Mouse (Mus musculus) erythroblast, embryonic 14.5 days (primary cell): ENCODE measurements around the gene Adgrl2. TPM values are rescaled to one million over a fixed set of nuclear protein-coding genes. Genes with fewer than 3 reads are reported as not detected.

ENCODE experiments used
- H3K27me3 ChIP-seq: 2 replicates; pipeline ENCODE4 v1.6.1; 2012; ENCODE audit warnings: inconsistent platforms; ENCODE audit not compliant: control insufficient read depth
- H3K36me3 ChIP-seq: 2 replicates; pipeline ENCODE4 v1.6.1; 2012; ENCODE audit warnings: mild to moderate bottlenecking, inconsistent platforms; ENCODE audit not compliant: control insufficient read depth
- H3K4me1 ChIP-seq: 2 replicates; pipeline ENCODE4 v1.6.1; 2012; ENCODE audit warnings: inconsistent platforms; ENCODE audit not compliant: control insufficient read depth
- H3K4me3 ChIP-seq: replicated peaks from 2 replicates; pipeline ENCODE3; 2012; ENCODE audit warnings: moderate library complexity, mild to moderate bottlenecking, inconsistent platforms
- H3K9me3 ChIP-seq: 2 replicates; pipeline ENCODE4 v1.6.1; 2012; ENCODE audit warnings: low read length, inconsistent platforms, mixed read lengths; ENCODE audit not compliant: control insufficient read depth
- GATA1 ChIP-seq: IDR thresholded peaks from 2 replicates; pipeline ENCODE4 v1.6.1; 2012; ENCODE audit warnings: low read length, inconsistent platforms, mixed read lengths
- TAL1 ChIP-seq: IDR thresholded peaks from 3 replicates; pipeline ENCODE4 v1.6.1; 2012; ENCODE audit warnings: low read length, inconsistent platforms, mixed read lengths
- polyA plus RNA-seq: library from polyadenylated mRNA; stranded (reverse); fragments of >175 nt; gene quantifications from 2 replicates; pipeline ENCODE4 v1.2.3, GENCODE M21; 2012

Gene Adgrl2
- 0.01 and 0.02 TPM in 2 replicates for polyA plus RNA-seq

DNA sequence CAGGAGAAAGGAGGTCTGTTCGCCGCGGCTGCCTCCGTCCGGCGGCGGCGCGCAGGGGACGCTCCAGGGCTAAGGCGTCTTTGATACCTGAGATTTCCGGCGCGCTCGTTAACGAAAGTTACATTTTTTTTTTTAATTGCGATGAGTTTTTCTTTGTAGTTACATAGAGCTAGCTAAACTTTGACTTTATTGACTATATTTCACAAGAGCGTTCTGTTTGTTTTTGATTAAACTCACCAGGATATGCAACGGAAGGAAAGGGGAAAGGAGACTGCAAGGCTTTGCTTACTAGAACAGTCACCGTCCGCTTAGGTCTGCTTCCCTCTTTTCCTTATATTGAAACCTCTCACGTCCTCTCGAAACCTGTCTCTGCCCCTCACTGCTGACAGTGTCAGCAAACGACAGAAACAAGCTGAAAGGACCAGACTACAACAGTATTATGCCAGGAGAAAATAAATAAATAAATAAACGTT is at the start of gene Adgrl2:
TSS of gene Adgrl2 (minus strand) at position 25 of the 473 bp plus-strand sequence.
- Histone ChIP-seq H3K4me1 (no peaks in the 10 kb centered on the region), H3K4me3 (peak within 1 kb of the TSS; percentile 57), H3K27me3 (peaks cover 57% of the 10 kb centered on the region), H3K9me3 (no peaks in the 10 kb centered on the region), H3K36me3 (no peaks in the 10 kb centered on the region)
- TF ChIP-seq TAL1 (no peak), GATA1 (no peak)

DNA sequence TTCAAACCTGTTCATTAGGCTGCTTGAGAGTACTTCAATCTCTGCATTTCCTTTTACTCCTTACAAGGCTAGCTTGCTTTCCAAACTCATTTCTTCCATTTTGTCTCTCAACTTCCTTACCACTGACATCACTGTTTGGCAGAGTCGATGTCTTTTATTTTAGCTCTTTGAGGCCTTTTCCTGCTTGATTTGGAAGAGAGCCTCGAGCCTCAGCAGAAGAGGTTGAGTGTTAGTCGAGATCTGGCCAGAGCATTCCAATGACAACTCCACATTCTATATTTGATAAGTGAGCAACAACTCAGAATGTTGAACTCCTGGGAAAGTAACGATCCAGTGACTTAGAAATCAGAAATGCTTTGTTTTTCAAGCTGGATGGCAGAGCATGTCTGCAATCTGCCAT is 48.4 kb upstream of the Adgrl2 start:
- TF ChIP-seq TAL1 (no peak), GATA1 (no peak)
- Histone ChIP-seq H3K4me1 (no peaks in the 10 kb centered on the region), H3K27me3 (no peaks in the 10 kb centered on the region), H3K36me3 (no peaks in the 10 kb centered on the region), H3K4me3 (no peak overlapping the region), H3K9me3 (no peaks in the 10 kb centered on the region)

DNA sequence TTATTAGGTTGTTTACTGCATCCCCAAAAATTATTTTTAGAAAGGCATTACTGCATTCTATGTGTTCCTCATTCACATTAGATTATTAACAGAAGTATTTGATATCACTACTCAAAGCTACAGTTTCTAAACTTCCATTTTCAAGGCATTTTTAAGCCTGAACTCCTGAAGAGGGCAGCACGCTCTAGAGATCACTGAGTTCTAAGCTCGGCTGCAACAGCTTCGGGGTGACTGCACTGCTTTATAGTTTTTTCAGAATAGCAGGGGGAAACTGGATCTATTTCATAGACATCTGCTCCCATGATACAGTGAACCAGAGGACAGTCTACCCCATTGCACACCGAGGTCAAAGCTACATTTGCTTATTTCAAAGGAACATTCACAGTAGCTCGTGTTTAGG is 29.6 kb upstream of the Adgrl2 start:
- Histone ChIP-seq H3K9me3 (no peaks in the 10 kb centered on the region), H3K27me3 (no peaks in the 10 kb centered on the region), H3K36me3 (no peaks in the 10 kb centered on the region), H3K4me1 (no peaks in the 10 kb centered on the region), H3K4me3 (no peak overlapping the region)
- no peak for TF ChIP-seq GATA1
- TF ChIP-seq TAL1 = no peak

DNA sequence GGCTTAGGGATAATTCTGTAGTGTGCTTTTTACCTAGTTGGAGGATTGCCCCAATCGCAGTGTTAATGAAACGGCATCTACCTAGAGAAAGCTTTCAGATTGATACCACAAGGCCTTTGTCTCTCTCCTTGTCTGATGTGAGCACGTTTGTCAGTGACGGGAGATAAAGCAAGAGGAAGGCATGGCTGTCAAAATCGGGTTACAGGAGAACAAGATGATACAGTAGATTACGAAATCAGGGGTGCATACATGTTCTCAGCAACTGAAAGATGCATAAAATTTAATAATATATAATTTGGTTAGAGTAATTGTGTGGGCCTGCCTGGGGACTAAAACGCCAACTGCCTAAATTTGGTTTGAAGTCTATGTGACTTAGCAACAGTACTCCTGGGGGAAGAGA is 19.0 kb upstream of the Adgrl2 start:
- TF ChIP-seq GATA1 (no peak), TAL1 (no peak)
- no peaks in the 10 kb centered on the region for H3K27me3 ChIP-seq

DNA sequence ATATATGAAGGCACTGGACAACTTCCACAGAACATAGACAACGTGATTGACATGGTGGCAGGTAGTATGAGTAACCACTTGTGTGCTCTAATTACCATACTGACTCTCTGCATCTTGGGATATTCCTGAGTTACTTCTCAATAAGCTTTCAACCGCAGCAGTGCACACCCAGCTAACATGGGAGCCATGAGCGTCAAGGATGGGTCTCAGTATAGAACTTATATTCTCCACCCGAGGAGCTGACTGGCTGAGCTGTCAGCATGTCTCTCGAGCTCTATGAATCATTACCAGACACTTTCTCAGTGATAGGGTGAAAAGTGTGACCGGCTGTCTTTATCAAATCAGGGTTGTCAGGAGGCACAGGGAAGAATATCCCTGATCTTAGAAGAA is 18.3 kb upstream of the Adgrl2 start:
- TF ChIP-seq TAL1 (no peak), GATA1 (no peak)
- Histone ChIP-seq H3K27me3 (no peaks in the 10 kb centered on the region), H3K9me3 (no peaks in the 10 kb centered on the region), H3K4me3 (no peak overlapping the region), H3K4me1 (no peaks in the 10 kb centered on the region), H3K36me3 (no peaks in the 10 kb centered on the region)

More for the DNA sequence above, 19.0 kb upstream of the Adgrl2 start:
- no peak overlapping the region for H3K4me3 ChIP-seq
- no peaks in the 10 kb centered on the region for H3K36me3 ChIP-seq
- H3K9me3 ChIP-seq = no peaks in the 10 kb centered on the region
- H3K4me1 ChIP-seq = no peaks in the 10 kb centered on the region

DNA sequence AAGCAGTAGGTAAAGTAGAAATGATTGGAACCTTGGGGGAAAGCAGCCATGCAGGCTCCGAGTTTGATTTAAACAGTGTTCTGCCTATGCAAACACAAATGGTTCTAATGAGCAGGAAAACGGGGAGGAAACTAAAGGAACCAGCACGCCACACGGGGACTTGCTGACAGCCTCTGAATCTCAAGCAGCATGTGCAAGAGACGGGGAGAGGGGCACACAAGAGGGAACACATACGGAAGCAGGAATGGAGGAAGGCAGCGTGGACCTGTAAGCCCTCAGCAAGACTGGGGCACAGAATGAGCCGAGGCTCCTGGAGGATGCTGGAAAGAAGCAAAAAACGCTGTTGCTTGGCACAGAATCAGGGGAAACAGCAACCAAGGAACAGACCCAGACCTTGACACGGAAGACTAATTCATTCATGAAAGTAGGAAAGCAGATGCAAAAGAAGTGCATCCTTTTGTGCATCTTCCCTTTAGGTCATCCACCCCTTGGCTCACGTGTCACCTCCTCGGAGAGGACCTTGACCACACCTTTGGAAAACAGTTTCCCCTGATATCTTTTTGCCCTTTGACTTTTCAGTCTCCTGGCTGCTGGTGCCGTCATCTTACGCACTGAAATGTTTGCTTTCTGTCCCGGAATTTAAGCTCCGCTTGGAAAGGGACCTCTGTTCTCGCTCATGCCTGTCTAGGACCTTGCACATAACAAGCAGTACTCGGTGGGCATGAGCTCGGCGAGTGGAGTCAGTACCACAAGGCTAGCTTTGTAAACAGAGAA is 17.7 kb upstream of the Adgrl2 start:
- no peak overlapping the region for H3K4me3 ChIP-seq
- H3K4me1 ChIP-seq = no peaks in the 10 kb centered on the region
- no peaks in the 10 kb centered on the region for H3K27me3 ChIP-seq

DNA sequence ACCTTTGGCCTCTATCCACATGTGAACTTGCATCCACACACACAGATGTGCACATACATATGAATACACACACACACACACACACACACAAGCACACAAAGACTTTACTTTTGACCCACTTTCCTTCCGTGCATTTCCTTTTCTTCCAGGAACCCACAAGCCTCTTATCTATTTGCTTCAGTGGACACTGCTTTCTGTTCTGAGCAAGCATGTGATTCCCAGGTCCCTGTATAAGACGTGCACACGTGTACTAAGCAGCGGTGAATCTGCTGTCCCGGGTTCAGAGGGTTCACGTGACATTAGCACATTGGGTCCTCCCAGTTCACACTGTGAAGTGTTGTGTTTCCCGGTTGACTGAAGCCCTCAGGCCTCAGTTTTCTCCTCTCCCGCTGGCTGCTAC is 11.0 kb upstream of the Adgrl2 start:
- H3K36me3 ChIP-seq = no peaks in the 10 kb centered on the region
- H3K4me3 ChIP-seq = no peak overlapping the region
- no peaks in the 10 kb centered on the region for H3K9me3 ChIP-seq
- TF ChIP-seq TAL1 = no peak
- no peak for TF ChIP-seq GATA1
- no peaks in the 10 kb centered on the region for H3K27me3 ChIP-seq
- no peaks in the 10 kb centered on the region for H3K4me1 ChIP-seq

More for the DNA sequence above, 17.7 kb upstream of the Adgrl2 start:
- H3K36me3 ChIP-seq = no peaks in the 10 kb centered on the region
- no peak for TF ChIP-seq GATA1
- TF ChIP-seq TAL1 = no peak
- H3K9me3 ChIP-seq = no peaks in the 10 kb centered on the region

DNA sequence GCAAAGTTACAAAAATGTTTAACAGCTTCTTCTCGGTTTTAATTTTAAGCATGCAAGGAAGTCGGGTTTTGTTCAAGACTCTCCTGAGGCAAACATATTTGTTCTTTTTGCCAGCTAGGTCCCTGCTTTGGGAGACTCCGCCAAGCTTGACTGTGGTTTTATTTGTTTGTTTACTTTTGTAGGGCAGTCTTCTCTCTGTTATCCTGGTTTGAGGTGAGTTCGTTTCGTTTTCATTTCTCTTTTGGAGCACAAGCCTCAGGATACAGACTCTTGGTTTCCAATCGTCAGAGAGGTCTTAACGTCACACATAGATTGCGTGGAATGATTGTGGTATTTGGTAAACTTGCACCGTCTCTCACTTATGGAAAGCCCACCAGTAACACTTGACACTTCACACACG is 8.3 kb upstream of the Adgrl2 start:
- H3K36me3 ChIP-seq = no peaks in the 10 kb centered on the region
- no peak overlapping the region for H3K4me3 ChIP-seq
- H3K27me3 ChIP-seq = no peaks in the 10 kb centered on the region
- no peak for TF ChIP-seq TAL1
- TF ChIP-seq GATA1 = no peak
- H3K4me1 ChIP-seq = no peaks in the 10 kb centered on the region
- no peaks in the 10 kb centered on the region for H3K9me3 ChIP-seq

DNA sequence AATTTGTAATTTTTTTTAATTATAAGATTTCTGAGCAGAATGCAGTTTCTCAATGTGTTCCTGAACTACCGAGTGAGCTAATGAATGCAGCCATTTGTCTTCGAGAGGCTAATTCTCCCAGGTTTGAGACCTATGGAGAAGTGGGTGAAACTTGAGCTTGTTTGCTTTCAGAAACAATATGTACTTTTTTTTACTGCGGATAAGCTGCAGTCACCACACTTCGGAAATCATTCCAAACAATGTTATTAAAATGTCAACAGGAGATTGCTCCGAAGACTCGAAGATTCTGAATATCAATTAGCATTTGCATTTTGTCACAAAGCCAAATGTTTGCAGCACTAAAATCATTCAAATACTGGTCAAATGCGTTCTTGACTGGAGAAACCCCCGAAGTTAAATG is 701 bp upstream of the Adgrl2 start:
- TF ChIP-seq TAL1 = no peak
- TF ChIP-seq GATA1 = no peak
- H3K4me3 ChIP-seq = no peak overlapping the region
- no peaks in the 10 kb centered on the region for H3K9me3 ChIP-seq
- H3K27me3 ChIP-seq = peaks cover 55% of the 10 kb centered on the region
- no peaks in the 10 kb centered on the region for H3K36me3 ChIP-seq
- no peaks in the 10 kb centered on the region for H3K4me1 ChIP-seq

DNA sequence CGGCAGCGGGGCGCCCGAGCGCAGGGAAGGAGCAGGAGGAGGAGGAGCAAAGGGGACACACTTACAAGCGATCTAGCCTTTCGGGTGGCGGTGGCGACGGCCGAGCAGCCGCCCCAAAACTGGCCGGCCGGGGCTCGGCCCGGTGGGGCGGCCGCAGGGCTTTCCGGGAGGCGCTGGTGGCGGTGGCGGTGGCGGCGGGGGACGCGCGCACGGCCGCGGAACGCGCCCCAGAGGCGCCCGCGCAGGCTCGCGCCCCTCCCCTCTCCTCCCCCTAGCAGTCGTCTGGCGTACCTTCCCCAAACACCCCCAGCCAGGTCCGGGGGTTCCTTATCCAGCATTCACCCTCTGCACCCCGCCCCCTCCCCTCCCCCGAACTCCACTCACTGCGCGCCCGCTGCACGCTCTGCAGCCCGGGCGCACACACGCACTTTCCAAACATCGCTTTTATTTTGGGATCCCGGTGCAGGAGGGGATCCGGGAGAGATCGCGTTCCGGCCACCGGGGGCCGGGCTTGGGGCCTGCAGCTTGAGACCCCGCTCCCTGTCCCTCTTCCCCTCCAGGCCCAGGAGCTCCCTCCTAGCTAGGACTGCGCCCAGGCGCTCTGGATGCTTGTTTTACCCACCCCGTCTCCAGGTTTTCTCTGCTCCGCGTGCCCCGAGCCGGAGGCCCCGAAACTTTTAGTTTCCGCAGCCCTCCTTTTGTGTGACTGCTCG is 381 bp downstream of the Adgrl2 start:
- no peaks in the 10 kb centered on the region for H3K4me1 ChIP-seq
- TF ChIP-seq GATA1 = no peak
- TF ChIP-seq TAL1 = no peak
- peaks cover 57% of the 10 kb centered on the region for H3K27me3 ChIP-seq
- no peaks in the 10 kb centered on the region for H3K36me3 ChIP-seq
- H3K9me3 ChIP-seq = no peaks in the 10 kb centered on the region
- peak overlapping the region; percentile 57 for H3K4me3 ChIP-seq
